Mouse (Mus musculus) frontal cortex, adult (tissue): ENCODE results near the gene Ppp2r5d.
A peak's percentile ranks its signal among the peaks of the same experiment; 100 is the strongest.

Experiments
- ATAC-seq: cut with Nextera tagmentation; 2 replicates; pipeline ENCODE4 v1.9.2; 2017; ENCODE audit warnings: mild to moderate bottlenecking, moderate library complexity, mixed read lengths; ENCODE audit not compliant: low TSS enrichment

The Ppp2r5d gene

DNA sequence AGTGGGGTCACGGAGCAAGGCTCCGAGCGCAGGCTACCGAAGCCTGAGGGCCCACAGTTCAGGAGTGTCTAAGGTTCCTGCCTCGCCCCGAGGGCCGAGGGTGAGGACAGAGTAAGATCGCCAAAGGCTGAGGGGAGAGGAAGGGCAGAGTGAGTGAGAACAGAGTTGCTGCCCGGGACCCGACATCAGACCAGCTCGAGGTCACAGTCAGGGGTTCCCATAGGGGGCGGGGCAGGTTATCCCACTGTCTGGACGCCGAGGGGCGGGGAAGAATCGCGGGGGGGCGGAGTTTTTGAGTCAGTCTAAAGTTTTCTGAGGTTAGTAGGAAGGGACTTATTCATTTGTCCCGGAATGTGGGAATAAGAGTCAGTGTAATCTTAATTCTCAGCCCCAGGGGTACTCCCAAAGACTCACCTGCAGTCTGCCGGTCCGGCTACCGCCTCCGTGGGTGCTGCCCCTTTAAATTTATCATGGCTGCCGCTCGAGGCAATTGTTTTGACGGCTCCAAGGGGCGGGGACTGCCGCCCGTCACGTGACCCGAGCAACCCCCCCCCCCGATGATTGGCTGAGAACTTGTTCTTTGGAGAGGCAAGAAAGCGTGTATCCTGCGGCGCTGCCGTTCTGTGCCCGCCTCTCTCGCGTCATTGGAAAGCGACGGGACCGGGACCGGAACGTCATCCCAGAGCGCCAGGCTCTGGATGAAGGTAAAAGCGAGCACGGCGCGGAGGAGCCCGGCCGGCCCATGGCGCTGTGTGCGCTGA is 59.2 kb downstream of the Ppp2r5d start, which contains the start of the genes Klc4 and Mrpl2:
Gene Klc4, minus strand, starts transcription at position 462 of the 761 bp plus-strand sequence.
Gene Mrpl2, plus strand, starts transcription at position 669 of the 761 bp plus-strand sequence.
- peak; percentile 67 for ATAC-seq

DNA sequence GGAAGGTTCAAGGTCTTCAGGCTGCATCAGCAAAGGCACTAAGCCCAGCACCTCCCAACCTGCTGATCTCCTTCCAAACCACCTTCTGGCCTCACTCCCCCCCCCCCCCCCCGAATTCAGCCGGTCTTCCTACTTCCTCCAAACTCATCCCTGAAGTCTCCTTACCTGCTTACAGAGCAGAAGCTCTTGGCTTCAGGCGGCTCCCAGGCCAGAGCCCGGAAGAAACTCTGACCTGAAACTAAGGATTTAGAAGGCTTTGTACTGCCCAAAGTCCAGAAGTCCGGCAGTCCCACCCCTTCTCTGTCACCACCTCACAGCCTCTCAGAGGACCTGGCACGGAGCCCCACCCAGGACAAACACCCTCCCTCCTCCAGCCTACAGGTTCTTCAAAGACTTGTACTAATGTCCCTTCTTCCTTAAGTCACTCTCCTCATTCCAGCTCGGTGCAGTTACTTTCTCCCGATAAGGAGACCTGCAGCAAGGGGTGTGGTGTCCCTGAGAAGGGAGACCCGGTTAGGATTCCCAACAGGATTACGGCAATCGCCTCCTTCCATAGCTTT is 59.9 kb downstream of the Ppp2r5d start:
- no peak for ATAC-seq

DNA sequence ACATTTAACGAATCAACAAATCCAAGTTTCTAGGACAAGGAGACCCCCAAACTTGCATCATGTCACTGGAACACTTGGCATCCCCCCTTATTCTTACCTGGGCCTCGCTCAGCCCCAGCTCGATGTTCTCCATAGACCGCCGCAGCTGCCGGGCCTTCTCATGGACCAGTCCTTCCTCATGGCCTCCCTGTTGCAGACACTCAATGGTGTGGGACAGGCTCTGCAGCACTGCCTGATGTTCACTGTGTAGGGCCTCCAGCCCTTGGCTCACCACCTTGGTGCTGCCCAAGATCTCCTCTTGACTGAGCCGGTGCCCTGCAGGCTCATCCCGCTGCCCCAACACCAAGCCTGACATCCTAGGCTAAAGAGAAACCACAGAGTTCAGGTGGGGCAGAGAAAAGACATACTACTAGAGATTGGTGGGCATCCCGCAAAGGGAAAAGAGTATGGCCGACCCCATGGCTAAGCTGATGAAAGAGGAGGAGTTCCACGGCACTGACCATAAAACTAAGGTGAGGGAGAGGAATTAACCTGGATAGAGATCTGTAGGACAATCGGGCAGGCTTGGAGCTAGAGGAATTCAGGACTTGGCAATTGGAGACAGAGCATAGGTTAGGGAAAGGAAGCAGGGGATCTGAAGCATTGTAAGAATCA is 60.6 kb downstream of the Ppp2r5d start:
- no peak for ATAC-seq

DNA sequence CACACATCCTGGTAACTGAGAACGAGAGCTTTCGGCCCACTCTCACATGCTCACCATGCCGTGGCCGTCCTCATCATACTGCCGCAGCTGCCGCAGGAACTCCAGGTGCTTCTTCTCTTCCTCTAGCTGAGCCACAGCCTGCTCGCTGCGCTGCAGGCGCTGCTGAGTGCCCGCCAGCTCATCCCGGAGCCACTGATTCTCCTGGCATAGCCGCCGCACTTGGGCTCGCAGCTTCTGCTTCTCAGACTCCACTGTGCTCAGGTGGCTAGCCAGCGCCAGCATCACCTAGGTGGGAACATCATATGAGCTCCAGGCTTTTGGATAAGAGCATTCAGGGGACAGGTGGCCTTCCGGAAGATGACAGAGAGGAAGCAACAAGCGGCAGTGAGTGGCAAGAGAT is 62.9 kb downstream of the Ppp2r5d start:
- no peak for ATAC-seq

DNA sequence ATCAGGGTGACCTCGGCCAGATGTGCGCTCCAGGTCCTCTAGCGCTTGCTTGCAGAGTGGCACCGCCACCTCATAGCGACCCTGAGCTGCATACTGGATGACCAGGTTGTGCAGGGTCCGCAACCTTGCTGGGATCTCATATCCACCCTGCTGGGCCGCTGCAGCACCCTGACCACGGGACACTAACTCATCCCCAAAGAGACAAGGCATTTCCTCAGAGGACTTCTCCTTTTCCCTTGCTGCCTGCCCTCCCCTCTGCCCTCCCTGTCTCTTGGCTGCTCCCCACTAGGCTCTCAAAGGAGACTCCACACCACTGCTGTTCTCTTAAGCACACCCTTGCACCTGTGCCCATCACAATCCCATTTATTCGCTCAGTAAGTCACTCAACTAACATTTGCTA is 65.0 kb downstream of the Ppp2r5d start:
- no peak for ATAC-seq

DNA sequence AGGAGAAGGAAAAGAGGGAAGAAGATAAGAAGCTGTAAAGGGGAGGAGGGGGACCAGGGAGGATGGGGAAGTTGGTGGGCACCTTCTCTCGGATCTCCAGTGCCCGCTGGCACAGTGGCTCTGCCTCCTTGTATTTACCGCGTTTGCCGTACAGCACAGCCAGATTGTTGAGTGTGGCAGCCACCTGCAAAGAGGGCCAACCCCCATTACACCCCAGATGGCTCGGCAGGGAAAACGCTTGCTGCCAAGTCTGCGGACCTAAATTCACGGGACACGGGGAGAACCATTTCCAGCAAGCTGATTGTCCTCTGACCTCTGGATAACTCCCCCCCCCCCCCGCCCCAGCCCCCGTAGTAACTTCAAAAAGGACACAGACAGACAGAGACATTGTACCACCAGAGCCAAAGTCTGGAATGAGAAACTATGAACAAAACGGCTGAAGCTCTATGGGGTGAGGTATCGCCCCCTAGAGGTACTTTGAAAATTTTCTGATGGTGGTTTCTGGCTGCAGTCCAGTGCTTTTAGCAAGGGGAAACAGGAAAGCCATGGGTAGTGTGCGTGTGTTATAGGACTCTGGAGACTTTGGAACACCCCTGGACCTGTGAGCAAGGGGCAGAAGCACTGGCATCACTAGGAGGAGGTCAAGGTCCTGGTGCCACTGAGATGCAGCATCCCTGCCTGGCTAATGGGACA is 67.9 kb downstream of the Ppp2r5d start:
- ATAC-seq = no peak; the same call in 1 of the 2 replicates
